Mouse (Mus musculus) liver, postnatal 0 days (tissue): ENCODE results near the gene Abhd11.

ENCODE experiments used
- CTCF ChIP-seq: sonication (generic); IDR thresholded peaks from 2 replicates; pipeline ENCODE4 v1.5.1; 2016; ENCODE audit warnings: antibody characterized with exemption, low read depth
- EP300 ChIP-seq: IDR thresholded peaks from 2 replicates; pipeline ENCODE4 v1.6.1; 2016; ENCODE audit warnings: antibody characterized with exemption, low read depth, mild to moderate bottlenecking

GRCm38 (mm10) chr5:135042105-135042788, 33.3 kb downstream of the Abhd11 start:
- TF ChIP-seq CTCF (no peak), EP300 (no peak)
